8 mouse cellular contexts compared by ENCODE assay signal in the genomic region with DNA sequence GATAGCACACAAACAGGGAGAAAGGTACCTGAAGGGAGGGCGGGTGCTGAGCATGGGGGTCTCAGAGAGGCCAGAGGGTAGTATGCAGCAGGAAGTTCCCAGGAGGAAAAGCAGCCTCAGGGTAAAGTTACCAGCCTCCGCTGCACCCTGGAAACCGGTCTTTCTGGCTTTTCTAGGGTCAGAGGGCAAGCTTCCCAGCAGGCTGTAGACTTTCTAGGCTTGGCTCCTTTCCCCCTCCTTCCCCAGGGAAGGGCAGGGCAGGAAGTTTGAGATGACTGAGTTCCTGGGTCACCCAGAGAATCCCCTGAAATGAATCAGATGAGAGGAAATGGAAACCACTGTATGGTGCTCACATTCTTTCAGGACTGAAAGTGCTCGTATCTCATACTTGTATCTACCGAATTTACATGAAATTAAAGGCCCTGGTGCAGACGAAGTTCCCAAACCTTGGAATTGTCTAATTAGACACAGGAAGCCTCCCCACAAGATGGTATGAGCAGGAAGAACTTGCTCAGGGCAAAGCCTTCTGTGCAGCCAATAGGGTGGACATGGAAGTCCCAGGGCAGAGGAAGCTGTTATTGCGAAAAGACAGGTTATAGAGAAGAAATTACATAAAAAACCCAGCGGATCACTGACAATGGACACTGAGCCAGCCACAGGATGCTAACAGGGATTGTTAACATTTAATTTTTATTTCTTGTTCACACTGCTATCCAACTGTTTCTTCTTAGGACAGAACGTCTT.
DNase-seq lines count a peak whose midpoint lies in the region; ATAC-seq and TF ChIP-seq lines count a peak whose summit lies in the region.

No protein-coding gene starts in this region.

- H3K4me2 ChIP-seq in embryonic facial prominence, embryonic 14.5 days (ENCODE audit: low read depth, low read length): no peak overlapping the region
- no peak overlapping the region for H3K4me2 ChIP-seq in kidney, postnatal 0 days (ENCODE audit: low read length)

- H3K9me3 ChIP-seq in embryonic facial prominence, embryonic 14.5 days (ENCODE audit: control insufficient read depth, low read length): no peaks in the 10 kb centered on the region
- H3K9me3 ChIP-seq in kidney, postnatal 0 days (replicated peaks; ENCODE audit: low read length): no peaks in the 10 kb centered on the region

- H3K36me3 ChIP-seq in embryonic facial prominence, embryonic 14.5 days (ENCODE audit: control insufficient read depth, insufficient read depth, low read length): no peaks in the 10 kb centered on the region
- no peaks in the 10 kb centered on the region for H3K36me3 ChIP-seq in kidney, postnatal 0 days (ENCODE audit: insufficient read depth, low read length)
- no peaks in the 10 kb centered on the region for H3K36me3 ChIP-seq in small intestine, adult 2 months (ENCODE audit: control insufficient read depth, insufficient read depth, low read length)

- no peak overlapping the region for H3K27ac ChIP-seq in embryonic facial prominence, embryonic 14.5 days (replicated peaks; ENCODE audit: low read depth, low read length)
- H3K27ac ChIP-seq in kidney, postnatal 0 days: peak overlapping the region; percentile 15; the same call in 1 of the 2 replicates
- peak overlapping the region; percentile 74 for H3K27ac ChIP-seq in small intestine, adult 2 months (ENCODE audit: insufficient read depth, low read depth, low read length)

- WGBS in embryonic facial prominence, embryonic 14.5 days: 26% methylated on average over 8 of the region's 9 CpGs
- WGBS in kidney, postnatal 0 days: 38% methylated on average over 9 of the region's 9 CpGs
- WGBS in small intestine, adult 2 months: 38% methylated on average over 9 of the region's 9 CpGs

- no peak for TF ChIP-seq CTCF in kidney, postnatal 0 days (IDR thresholded peaks at IDR 0.05; ENCODE audit: low read depth)
- TF ChIP-seq CTCF in small intestine, adult 2 months (IDR thresholded peaks at IDR 0.05; ENCODE audit: extremely low read depth, insufficient read length, insufficient replicate concordance, low read depth, low read length): no peak

- H3K9ac ChIP-seq in embryonic facial prominence, embryonic 14.5 days (ENCODE audit: low read depth, low read length): no peak overlapping the region
- H3K9ac ChIP-seq in kidney, postnatal 0 days (ENCODE audit: low read depth, low read length): no peak overlapping the region

- H3K4me3 ChIP-seq in embryonic facial prominence, embryonic 14.5 days (ENCODE audit: low read depth, low read length): no peak overlapping the region
- no peak overlapping the region for H3K4me3 ChIP-seq in kidney, postnatal 0 days (replicated peaks; ENCODE audit: low read depth, low read length)
- H3K4me3 ChIP-seq in small intestine, adult 2 months (ENCODE audit: low read depth, low read length): peak overlapping the region; percentile 25; the same call in 1 of the 2 replicates

- ATAC-seq in embryonic facial prominence, embryonic 14.5 days (ENCODE audit: low read depth): peak; percentile 57
- ATAC-seq in kidney, postnatal 0 days (replicated peaks; ENCODE audit: low FRiP score, low read depth): peak; percentile 66

- peak; percentile 68 for DNase-seq in adrenal gland, postnatal 14 days
- DNase-seq in adrenal gland, adult 8-10 months: no peak
- DNase-seq in embryonic facial prominence, embryonic 14.5 days (ENCODE audit: low spot score): peak; percentile 68
- DNase-seq in kidney, postnatal 0 days (ENCODE audit: low spot score): peak; percentile 49
- DNase-seq in cerebellum, adult 9-11 months: no peak
- DNase-seq in left cerebral cortex, adult 18-20 months (ENCODE audit: low spot score in 2 of 2): no peak
- no peak for DNase-seq in testis, postnatal 14 days (ENCODE audit: low spot score)

- peaks cover 13% of the 10 kb centered on the region for H3K4me1 ChIP-seq in embryonic facial prominence, embryonic 14.5 days (ENCODE audit: control insufficient read depth, insufficient read depth, low read length)
- peaks cover 10% of the 10 kb centered on the region; the same call in 1 of the 2 replicates for H3K4me1 ChIP-seq in kidney, postnatal 0 days (replicated peaks; ENCODE audit: insufficient read depth, low read length)
- peaks cover 17% of the 10 kb centered on the region; the same call in 1 of the 2 replicates for H3K4me1 ChIP-seq in small intestine, adult 2 months (ENCODE audit: control insufficient read depth, insufficient read depth, insufficient read length, low read length)

- no peaks in the 10 kb centered on the region for H3K27me3 ChIP-seq in embryonic facial prominence, embryonic 14.5 days (replicated peaks; ENCODE audit: control insufficient read depth, insufficient read depth, low read length)
- H3K27me3 ChIP-seq in kidney, postnatal 0 days (ENCODE audit: insufficient read depth, low read length): no peaks in the 10 kb centered on the region
- H3K27me3 ChIP-seq in small intestine, adult 2 months (ENCODE audit: control insufficient read depth, insufficient read depth, low read length): no peaks in the 10 kb centered on the region

- no peak for TF ChIP-seq POLR2A in small intestine, adult 2 months (IDR thresholded peaks at IDR 0.05; ENCODE audit: low read depth, low read length)

Comparison
In these comparisons a context has a peak if more than half of its experiments do, and no peak if none do; other contexts are left out.
1. DNase-seq: peak in adrenal gland, postnatal 14 days (single experiment), embryonic facial prominence, embryonic 14.5 days (single experiment) and kidney, postnatal 0 days (single experiment); none in adrenal gland, adult 8-10 months (single experiment), cerebellum, adult 9-11 months (single experiment), left cerebral cortex, adult 18-20 months (0 of 2) and testis, postnatal 14 days (single experiment).